Mouse (Mus musculus) urinary bladder, postnatal 14 days (tissue): Measurements from ENCODE around the gene Donson.
"Not testable (repeated sequence)": the region's sequence is repeated elsewhere in the genome, so short reads cannot be mapped to it uniquely, and the experiment has no call there.

Experiments used
- DNase-seq: peaks from one replicate; pipeline ENCODE4 v3.0.0; 2021; ENCODE audit warnings: low spot score

The Donson gene

DNA sequence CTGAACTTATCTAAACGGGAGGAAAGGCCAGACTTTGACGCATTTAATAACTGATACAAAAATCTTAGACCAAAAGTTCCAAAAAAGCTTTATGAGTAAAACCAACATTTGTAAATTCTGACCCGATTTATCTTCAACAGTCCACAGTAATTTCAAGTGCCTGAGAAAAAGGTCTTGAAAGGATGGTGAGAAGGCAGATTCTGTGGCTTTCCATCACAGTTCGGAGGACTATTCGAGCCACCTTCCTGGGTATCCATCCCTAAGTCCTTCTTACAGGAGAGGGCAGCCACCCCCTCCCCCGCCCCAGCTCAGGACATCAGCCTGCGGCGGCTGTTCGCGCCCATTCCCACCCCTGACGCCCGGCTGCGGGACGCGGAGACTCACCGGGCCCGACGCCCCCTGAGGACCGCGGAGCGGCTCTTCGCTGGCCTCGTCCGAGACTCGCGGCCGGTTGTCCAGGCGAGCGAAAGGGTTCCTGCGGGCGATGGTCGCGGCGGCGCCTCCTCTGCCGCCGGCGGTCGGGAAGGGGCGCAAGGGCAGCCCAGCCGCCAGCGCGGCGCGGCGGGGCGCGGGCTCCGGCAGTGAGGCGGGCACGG, 449 bp downstream of the Donson start:
- DNase-seq, result no peak

GRCm38 (mm10) chr16:91686369-91686768, 2.2 kb downstream of the Donson start:
- no peak for DNase-seq

- DNase-seq, result no peak
Observed at GRCm38 (mm10) chr16:91685526-91685925, 3.0 kb downstream of the Donson start.

DNA sequence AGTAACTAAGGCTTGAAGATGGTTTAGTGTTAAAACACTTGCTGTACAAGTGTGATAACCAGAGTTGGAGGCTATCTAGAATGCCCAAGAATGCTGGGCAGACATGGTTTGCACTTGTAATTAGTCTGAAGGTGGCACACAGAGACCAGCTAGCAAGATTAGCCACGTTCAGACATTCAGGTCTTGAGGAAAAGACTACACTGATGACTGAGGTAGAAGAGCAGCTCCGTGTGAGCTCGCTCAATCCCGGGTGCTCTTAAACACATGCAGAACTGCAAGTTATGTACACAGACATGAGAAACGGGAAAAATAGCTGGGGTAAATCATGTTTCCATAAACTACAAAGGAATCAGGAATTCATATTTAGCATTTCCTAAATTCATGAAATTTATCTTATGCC, 7.9 kb downstream of the Donson start:
- no peak for DNase-seq

DNA sequence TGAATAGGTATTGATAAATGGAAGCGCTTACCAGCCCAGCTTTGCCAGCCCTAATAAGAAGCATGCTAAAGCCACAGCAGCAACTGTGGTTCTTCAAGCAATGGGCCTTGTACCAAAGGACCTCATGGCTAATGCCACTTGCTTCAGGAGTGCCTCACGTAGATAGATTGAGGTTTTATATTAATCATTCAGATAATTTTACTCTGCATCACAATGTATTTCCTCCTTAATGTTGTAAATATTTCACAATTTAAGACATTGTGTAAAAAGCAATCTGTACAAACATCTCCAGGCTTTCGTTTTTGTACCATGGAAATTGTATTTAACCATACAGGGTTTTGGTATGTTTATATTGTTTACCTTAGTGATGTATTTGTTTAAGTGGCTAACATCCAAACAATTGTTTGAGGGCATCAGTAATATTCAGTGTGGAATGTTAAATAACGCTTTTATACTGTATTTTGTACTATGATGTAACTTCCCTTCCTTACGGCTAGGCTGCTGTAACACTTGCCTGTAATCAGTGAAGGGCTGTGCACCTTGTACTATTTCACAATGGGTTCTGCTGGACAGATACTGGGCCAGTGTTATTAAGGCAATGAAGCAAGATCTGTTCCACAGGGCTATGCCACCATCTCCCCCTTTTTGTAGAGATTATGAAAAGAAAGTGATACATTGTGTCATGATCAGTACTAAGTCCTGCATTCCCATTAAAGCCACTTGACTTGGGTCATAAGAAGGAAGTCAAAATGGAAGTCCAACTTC, 10.2 kb downstream of the Donson start:
- DNase-seq, result no peak

DNA sequence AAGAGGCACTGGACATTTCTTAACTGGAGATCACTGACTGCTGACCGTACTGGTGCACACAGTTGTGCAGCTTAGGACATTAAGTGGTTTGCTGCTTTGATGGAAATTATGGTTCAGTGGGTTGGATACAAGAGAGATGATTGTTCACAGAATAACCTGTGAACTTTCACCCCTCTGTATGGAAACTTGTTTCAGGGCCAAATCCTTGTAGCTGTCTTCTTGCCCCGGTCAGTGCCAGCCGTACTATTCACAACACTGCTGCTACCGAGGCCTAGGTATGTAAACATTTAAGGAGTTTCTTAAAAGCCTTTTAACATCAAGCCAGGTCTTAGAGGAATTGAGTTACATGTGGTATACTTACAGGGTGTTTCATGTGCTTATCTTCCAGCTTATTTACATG, 14.1 kb downstream of the Donson start:
- DNase-seq, result no peak

DNA sequence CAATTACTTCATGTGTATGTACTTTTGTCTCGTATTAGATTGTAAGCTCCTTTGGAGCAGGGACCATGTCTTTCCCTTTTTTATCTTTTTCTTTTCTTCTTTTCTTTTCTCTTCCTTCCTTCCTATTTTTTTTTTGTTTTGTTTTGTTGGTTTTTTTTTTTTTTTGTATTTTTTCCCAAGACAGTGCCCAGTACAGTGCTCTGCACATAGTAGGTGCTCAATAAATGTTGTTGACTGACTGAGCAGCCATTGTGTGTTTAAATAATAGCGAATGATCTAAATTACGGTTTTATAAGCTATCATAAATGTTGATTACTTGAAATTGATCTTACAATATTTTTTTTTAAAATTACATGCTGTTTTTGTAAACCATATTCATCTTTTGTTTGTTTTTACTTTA, 24.8 kb downstream of the Donson start:
- DNase-seq, result no peak

DNA sequence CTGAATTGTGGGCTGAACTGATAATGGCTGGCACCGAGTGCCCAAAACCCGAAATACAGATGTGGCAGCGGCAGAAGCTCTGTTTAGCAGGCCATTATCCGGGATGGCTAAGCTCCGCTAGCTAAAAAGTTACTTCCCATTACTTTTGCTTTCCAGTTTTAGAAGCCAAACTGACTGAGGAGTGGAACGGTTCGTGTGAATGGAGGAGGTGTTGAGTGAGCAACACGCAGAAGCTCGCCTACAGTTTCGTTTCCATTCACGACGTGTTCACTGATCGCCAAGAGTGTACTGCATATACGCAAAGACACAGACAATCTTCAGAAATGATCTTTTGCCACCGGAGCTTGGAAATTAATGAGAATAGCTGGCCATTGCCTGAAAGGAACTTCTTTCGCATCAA, 26.2 kb downstream of the Donson start:
- no peak for DNase-seq

- no peak for DNase-seq
Observed at GRCm38 (mm10) chr16:91661397-91661796, 27.2 kb downstream of the Donson start.

DNA sequence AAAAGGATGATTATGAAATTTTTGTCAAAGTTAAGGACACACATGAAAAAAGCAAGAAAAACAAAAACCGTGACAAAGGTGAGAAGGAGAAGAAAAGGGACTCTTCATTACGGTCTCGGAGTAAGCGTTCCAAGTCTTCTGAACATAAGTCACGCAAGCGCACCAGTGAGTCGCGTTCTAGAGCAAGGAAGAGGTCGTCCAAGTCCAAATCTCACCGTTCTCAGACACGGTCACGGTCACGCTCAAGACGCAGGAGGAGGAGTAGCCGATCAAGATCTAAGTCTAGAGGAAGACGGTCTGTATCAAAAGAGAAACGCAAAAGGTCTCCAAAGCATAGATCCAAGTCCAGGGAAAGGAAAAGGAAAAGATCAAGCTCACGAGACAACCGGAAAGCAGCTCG, 28.8 kb downstream of the Donson start:
- DNase-seq, result no peak

GRCm38 (mm10) chr16:91658471-91658870, 30.1 kb downstream of the Donson start:
- DNase-seq, result no peak

GRCm38 (mm10) chr16:91657285-91657684, 31.3 kb downstream of the Donson start:
- no peak for DNase-seq

DNA sequence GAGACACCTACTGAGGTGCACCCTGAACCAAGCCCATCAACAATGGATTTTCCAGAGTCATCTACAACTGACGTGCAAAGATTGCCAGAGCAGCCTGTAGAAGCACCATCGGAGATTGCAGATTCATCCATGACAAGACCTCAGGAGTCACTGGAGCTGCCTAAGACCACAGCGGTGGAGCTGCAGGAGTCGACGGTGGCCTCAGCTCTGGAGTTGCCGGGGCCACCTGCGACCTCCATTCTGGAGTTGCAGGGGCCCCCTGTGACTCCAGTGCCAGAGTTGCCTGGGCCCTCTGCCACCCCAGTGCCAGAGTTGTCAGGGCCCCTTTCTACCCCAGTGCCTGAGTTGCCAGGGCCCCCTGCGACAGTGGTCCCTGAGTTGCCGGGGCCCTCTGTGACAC, 33.3 kb downstream of the Donson start:
- no peak for DNase-seq

DNA sequence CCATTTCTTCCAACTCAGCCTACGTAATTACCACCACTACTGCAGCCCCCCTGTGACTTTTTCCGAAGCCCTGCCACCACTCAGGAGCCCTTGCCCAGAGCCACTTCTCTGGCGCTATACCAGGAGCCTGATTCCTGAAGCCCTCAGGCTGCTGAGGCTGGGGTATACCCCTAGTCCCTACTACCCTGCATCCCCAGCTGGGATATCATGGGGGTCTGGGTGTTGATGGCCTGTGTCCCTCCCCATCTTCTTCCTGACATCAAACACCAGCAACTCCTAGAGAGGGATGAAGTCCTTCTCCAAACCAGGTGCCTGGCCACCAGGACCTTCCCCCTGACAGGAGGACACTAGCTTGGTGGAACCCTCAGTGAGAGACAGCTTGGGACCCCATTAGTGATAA, 36.4 kb downstream of the Donson start:
- DNase-seq, result no peak

GRCm38 (mm10) chr16:91649781-91650180, 38.8 kb downstream of the Donson start:
- no peak for DNase-seq

- no peak for DNase-seq
Observed at GRCm38 (mm10) chr16:91649246-91649645, 39.3 kb downstream of the Donson start.

DNA sequence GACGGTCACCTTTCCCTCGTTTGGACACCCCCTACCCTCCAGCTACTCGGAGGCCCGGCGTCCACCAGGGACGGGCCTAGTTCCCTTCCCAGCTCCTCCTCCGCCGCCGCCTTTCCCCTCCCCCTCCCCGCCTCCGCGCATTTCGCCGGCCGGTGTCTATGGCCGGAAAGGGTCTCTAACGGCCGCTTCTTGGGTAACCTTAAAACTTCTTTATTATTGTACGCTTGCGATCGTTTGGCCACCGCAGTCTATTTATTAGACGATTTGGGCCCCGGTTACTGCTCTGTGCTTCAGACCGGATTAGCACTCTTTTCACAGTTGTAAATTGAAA, 40.4 kb downstream of the Donson start:
- peak; percentile 83 for DNase-seq

DNA sequence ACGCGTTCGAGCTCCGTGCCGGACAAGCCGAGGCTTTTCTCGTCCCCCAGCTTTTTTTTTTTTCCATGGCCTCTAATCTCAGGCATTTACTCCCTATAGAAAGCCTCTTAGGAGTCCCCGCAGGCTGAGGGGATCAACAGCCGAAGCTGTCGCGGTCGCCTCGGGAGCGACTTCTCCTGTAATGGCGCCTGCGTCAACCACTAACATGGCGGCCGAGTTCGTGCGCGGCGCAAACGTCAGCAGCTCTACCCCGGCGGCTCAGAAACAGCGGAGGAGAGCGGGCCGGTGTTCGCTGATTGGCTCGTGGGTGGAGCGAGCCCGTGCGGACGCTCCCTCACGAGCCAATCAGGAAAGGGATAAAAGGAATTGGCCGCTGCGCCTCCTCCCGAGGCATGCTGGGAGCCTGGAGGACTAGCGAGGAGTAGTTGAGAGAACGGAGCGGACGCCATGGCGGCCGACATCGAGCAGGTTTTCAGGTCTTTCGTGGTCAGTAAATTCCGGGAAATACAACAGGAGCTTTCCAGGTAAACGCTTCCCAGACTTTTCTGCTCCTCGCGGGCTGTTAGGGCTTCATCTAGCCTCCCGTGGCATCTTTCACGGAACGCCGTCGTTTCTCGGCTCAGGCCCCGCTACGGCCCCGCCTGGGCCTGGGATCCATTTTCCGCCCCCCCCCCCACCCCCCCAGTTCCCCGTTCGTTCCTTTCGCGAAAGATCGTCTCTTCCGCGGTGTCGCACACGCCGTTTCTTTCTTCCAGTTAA, 40.9 kb downstream of the Donson start, which contains the start of gene Son:
TSS of gene Son (plus strand) at position 46 of the 759 bp plus-strand sequence.
- DNase-seq, result peak; percentile 96

DNA sequence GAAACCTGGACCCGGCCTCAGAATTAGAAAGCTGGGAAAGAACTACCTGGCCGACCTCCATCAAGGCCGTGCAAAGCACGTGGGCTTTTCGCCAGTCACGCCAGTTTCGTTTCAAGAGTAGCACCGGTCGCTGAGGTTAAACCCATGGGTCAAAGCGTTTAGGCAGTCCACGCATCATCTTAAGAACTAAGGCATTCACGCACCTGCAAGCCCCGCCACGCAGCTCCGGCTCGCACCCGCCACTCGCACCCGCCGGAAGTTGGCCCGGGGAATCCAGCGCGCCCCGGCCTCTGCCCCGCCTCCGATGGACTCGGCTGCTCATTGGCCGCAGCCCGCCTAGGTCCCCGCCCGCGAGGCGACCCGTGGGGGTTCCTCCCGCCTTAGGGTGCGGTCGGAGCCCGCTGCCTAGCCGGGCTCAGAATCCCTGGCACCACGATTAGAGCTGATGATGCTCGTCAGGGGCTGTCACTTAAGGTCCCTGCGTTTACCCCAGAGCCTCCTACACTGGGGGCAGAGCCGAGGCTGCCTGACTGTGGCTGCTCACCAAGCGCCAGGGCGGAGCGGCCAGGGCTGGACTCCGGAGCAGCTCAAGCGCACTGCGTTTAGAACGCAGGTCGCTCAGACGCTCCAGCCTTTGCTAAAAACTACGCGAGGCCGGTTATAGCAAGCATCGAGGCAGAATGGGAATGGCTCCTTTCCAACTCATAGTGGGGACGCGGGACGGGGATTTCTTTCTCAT, 41.7 kb downstream of the Donson start, which contains the start of gene Gart:
TSS of gene Gart (minus strand) at position 272 of the 739 bp plus-strand sequence.
- peak; percentile 95 for DNase-seq

GRCm38 (mm10) chr16:91645995-91646602, 42.5 kb downstream of the Donson start:
- no peak for DNase-seq

- DNase-seq, result not testable (repeated sequence)
Observed at GRCm38 (mm10) chr16:91645420-91645819, 43.1 kb downstream of the Donson start.

DNA sequence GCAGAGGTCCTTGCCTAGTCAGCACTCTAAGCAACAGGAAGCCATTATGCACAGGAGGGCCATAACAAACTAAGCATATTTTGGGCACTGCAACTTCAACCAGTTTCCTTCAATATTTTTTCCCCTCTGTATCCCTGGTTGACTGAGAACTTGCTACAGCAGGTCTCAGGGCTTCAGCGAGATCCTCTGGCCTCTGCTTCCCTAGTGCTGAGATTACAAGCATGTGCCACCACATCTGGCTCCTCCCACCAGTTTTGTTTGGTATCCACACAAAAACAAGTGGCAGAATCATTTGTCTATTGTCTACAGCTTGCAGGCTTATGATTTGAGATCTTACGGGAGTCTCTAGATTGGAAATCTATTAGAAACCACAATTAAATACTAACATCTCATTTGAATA, 43.7 kb downstream of the Donson start:
- no peak for DNase-seq
